Mouse (Mus musculus) cerebellum, postnatal 4 days (tissue): ENCODE data around the gene Arfgap2.

Source experiments
- DNase-seq, 2 experiments: peaks; one replicate each; pipeline ENCODE4 v3.0.0; 2022; ENCODE audit warnings: low spot score in 2 of 2, mixed read lengths in 1 of 2

Gene Arfgap2

GRCm38 (mm10) chr2:91308680-91309079, 43.9 kb downstream of the Arfgap2 start:
- DNase-seq = no peak

- DNase-seq = no peak
Measured at GRCm38 (mm10) chr2:91309546-91309945, 44.8 kb downstream of the Arfgap2 start.

GRCm38 (mm10) chr2:91312578-91313311, 48.0 kb downstream of the Arfgap2 start:
- no peak for DNase-seq

- DNase-seq = no peak
Measured at GRCm38 (mm10) chr2:91314184-91314583, 49.4 kb downstream of the Arfgap2 start.

- DNase-seq = no peak
Measured at GRCm38 (mm10) chr2:91320559-91321529, 56.1 kb downstream of the Arfgap2 start.

- no peak for DNase-seq
Measured at GRCm38 (mm10) chr2:91321923-91322322, 57.1 kb downstream of the Arfgap2 start.

- DNase-seq = no peak
Measured at GRCm38 (mm10) chr2:91322490-91322889, 57.7 kb downstream of the Arfgap2 start.

GRCm38 (mm10) chr2:91324346-91324745, 59.6 kb downstream of the Arfgap2 start:
- DNase-seq = no peak

- DNase-seq = peak in 1 of 2 experiments; percentile 34
Measured at GRCm38 (mm10) chr2:91324761-91325421, 60.1 kb downstream of the Arfgap2 start.
